Mouse (Mus musculus) forebrain, embryonic 14.5 days (tissue): ENCODE measurements at regions not wholly inside any gene's neighbourhood (a gene's known extent, or its start where the extent isn't known, plus 50 kb on each side); places are given as distances from the start of the nearest gene placed in this dataset.

ENCODE experiments used
- ATAC-seq: fragments of 200-750 bp; cut with Nextera tagmentation; 2 replicates; pipeline ENCODE4 v1.8.0; 2017; ENCODE audit warnings: mild to moderate bottlenecking, moderate library complexity
- DNase-seq: peaks from one replicate; pipeline ENCODE4 v3.0.0-alpha.2; 2015; ENCODE audit warnings: low spot score
- H3K27ac ChIP-seq: fragments of 300-500 bp; sonication (generic); 2 replicates; pipeline ENCODE4 v1.5.1; 2014; ENCODE audit warnings: low read depth, mild to moderate bottlenecking, control low read depth, low read length, moderate library complexity
- H3K27me3 ChIP-seq: fragments of 300-500 bp; sonication (generic); replicated peaks from 2 replicates; pipeline ENCODE4 v1.6.1; 2014; ENCODE audit warnings: low read length, control low read depth, mixed read lengths; ENCODE audit not compliant: control insufficient read depth, insufficient read depth
- H3K36me3 ChIP-seq: fragments of 300-500 bp; sonication (generic); 2 replicates; pipeline ENCODE4 v1.6.1; 2014; ENCODE audit warnings: low read length, control low read depth; ENCODE audit not compliant: control insufficient read depth, insufficient read depth
- H3K4me1 ChIP-seq: fragments of 300-500 bp; sonication (generic); 2 replicates; pipeline ENCODE4 v1.6.1; 2014; ENCODE audit warnings: antibody characterized with exemption, low read length, control low read depth; ENCODE audit not compliant: control insufficient read depth, insufficient read depth
- H3K4me2 ChIP-seq: fragments of 300-500 bp; sonication (generic); 2 replicates; pipeline ENCODE4 v1.6.1; 2014; ENCODE audit warnings: mild to moderate bottlenecking, control low read depth, low read length
- H3K4me3 ChIP-seq: fragments of 300-500 bp; sonication (generic); 2 replicates; pipeline ENCODE4 v1.5.1; 2014; ENCODE audit warnings: low read depth, low read length, control low read depth
- H3K9ac ChIP-seq: fragments of 300-500 bp; sonication (generic); 2 replicates; pipeline ENCODE4 v1.6.1; 2014; ENCODE audit warnings: mild to moderate bottlenecking, low read length, control low read depth, moderate library complexity
- H3K9me3 ChIP-seq: fragments of 300-500 bp; sonication (generic); replicated peaks from 2 replicates; pipeline ENCODE4 v1.6.1; 2016; ENCODE audit warnings: low read length, control low read depth, mixed read lengths; ENCODE audit not compliant: control insufficient read depth
- WGBS: fragments of 180-500 bp; shearing (Covaris S2); extraction: QIAGEN DNeasy Blood & Tissue Kit; methylation state at CpG from one replicate; pipeline ENCODE4 v1.1.7; 2014; 5-methylcytosine and 5-hydroxymethylcytosine counted together

DNA sequence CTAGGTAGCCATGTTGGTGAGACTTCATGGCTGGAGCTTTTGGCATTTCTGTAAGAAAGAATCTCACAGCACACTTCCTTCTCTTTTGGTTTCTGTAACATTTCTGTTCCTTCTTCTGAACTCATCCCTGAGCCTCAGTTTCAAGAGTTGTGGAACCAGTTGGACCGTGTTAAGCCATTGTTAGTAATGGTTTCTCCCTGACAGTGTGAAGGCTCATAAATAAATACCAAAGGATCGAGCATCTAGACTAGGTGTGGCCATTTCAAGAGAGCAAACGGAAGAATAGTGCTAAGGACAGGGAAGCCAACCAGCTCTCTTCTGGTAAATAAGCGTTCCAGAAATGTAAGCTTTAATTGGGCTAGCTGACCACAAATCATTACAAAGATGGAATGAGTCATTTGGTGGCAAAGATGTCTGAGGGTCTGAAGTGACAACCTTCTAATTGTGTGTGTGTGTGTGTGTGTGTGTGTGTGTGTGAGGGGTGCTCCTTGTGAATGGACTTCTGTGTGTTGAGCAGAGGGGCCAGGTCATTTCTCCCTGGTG, 71.7 kb upstream of the Cdkn2b start:
- Histone ChIP-seq H3K4me2 (no peak overlapping the region), H3K4me1 (no peaks in the 10 kb centered on the region), H3K27me3 (no peaks in the 10 kb centered on the region), H3K9me3 (no peaks in the 10 kb centered on the region), H3K27ac (no peak overlapping the region), H3K36me3 (no peaks in the 10 kb centered on the region), H3K9ac (no peak overlapping the region), H3K4me3 (no peak overlapping the region)
- 89% methylated on average over 4 of the region's 4 CpGs for WGBS
- no peak for DNase-seq
- no peak for ATAC-seq

DNA sequence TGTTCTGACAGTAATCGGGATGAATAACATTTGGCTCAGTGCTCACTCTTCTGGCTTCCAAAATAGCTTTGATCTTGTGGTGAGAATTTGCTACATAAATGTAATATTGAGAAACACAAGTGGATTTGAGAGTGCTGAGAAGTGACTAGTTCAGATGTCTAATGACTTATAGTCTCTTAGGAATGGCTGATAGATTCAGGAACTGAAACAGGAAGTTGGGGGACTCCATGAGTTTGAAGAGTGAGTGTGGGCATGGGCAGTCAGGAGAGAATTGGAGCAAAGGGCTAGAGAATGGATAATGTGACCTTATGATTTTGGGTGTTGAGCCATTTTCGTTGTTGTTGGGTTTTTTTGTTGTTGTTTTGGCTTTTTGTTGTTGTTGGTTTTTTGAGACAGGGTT, 70.9 kb upstream of the Cdkn2b start:
- DNase-seq, result no peak
- Histone ChIP-seq H3K9me3 (no peaks in the 10 kb centered on the region), H3K4me3 (no peak overlapping the region), H3K36me3 (no peaks in the 10 kb centered on the region), H3K27me3 (no peaks in the 10 kb centered on the region), H3K4me2 (no peak overlapping the region), H3K27ac (no peak overlapping the region), H3K4me1 (no peaks in the 10 kb centered on the region), H3K9ac (no peak overlapping the region)
- 85% methylated on average over 2 of the region's 2 CpGs for WGBS
- ATAC-seq, result no peak

DNA sequence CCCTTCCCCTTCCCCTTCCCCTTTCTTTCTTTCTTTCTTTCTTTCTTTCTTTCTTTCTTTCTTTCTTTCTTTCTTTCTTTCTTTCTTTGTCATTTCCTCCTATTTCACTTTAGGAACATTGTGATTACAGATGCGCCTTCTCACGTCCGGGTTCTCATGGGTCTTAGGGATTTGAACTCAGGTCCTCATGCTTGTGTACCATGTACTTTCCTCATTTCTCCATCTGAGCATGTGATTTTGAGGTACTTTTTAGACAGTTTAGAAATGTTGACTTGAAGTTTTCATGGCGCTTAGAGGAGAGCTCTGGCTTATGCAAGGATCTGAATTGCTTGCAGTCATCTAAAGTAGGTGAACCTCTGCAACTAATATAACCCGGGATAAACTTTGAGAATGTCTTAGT, 70.2 kb upstream of the Cdkn2b start:
- 94% methylated on average over 5 of the region's 5 CpGs for WGBS
- Histone ChIP-seq H3K27ac (no peak overlapping the region), H3K9me3 (no peaks in the 10 kb centered on the region)

DNA sequence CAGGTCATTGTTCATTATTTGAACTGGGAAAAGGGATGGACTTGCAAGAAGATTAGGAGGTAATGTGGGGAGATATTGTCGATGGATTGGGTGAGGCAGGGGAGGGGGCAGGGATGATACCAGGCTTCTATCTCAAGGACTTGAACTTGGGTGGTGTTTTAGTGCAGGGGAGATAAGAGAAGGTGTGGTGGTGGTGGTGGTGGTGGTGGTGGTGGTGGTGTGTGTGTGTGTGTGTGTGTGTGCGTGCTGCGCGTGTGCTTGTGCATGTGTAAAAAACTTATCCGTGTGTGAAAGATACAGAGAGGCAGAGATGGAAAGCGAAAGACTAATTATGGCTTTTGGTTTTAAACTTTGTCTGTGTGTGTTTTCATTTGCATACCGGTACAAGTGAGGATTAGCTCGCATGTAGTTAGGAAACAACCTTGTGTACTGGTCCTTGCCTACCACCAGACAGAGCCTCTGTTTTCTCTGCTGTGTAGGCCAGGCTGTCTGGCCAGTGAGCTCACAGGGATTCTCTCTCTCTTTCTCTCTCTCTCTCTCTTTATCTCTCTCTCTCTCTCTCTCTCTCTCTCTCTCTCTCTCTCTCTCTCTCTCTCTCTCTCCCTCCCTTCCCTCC, 69.6 kb upstream of the Cdkn2b start:
- WGBS, result 90% methylated on average over 8 of the region's 8 CpGs
- Histone ChIP-seq H3K27ac (no peak overlapping the region), H3K4me3 (no peak overlapping the region), H3K36me3 (no peaks in the 10 kb centered on the region), H3K4me1 (no peaks in the 10 kb centered on the region), H3K9ac (no peak overlapping the region), H3K9me3 (no peaks in the 10 kb centered on the region), H3K27me3 (no peaks in the 10 kb centered on the region), H3K4me2 (no peak overlapping the region)
- no peak for DNase-seq
- no peak for ATAC-seq

More for the DNA sequence above, 70.2 kb upstream of the Cdkn2b start:
- no peaks in the 10 kb centered on the region for H3K36me3 ChIP-seq
- H3K27me3 ChIP-seq, result no peaks in the 10 kb centered on the region
- no peaks in the 10 kb centered on the region for H3K4me1 ChIP-seq
- no peak overlapping the region for H3K4me2 ChIP-seq
- H3K4me3 ChIP-seq, result no peak overlapping the region
- H3K9ac ChIP-seq, result no peak overlapping the region
- ATAC-seq, result no peak
- no peak for DNase-seq

DNA sequence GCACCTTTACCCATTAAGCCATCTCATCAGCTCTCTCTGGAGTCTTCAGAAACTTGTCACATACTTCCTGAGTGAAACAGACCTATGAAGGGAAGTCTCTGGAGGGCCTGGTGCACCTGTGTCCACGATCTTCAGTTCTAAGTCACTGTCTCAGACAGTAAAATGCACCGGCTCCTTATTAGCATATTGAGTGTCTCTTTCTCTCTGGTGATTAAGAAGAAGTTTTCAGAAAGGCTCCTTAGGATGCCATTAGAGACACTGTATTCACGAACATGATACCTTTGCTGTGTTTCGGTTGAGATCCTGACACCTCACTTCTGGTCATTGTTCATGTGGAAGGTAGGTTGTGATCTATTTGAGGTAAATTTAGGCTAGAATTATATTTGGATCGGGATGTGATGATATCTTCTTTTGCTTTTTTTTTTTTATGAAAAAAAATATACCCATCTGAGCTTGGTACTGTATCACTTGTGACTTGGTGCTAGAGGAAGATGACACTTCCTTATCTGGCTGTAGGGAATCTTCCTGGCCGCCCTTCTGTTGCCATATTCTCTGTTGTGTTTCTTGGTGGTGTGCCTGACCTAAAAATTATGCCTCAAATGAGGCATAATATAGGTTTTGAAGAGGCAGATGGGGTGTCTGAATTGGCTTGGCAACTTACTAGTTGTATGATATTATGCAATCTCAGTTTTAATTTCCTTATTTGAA, 68.9 kb upstream of the Cdkn2b start:
- 86% methylated on average over 6 of the region's 6 CpGs for WGBS

DNA sequence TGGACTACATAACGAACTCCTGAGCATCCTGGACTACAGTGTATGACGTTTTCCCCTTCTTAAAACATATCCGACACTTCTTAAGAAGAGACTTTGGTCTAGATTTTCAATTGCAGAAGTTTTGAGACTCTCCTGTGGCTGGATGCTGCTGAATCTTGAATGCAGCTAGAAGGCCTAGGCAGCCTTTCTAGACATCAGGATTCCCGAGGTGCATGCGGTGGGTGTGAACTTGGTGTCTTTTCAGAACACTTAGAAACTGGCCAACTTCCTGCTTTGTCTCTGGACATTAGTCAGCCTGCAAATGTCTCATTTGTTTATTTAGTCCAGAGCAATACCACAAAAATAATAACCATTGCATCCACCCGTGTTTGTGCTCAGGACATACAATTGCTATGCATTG, 61.8 kb upstream of the Cdkn2b start:
- 87% methylated on average over 6 of the region's 6 CpGs for WGBS
- no peak overlapping the region for H3K9ac ChIP-seq
- H3K4me2 ChIP-seq, result no peak overlapping the region
- H3K9me3 ChIP-seq, result no peaks in the 10 kb centered on the region
- ATAC-seq (no peak), DNase-seq (no peak)
- H3K4me3 ChIP-seq, result no peak overlapping the region
- H3K27ac ChIP-seq, result no peak overlapping the region
- H3K36me3 ChIP-seq, result no peaks in the 10 kb centered on the region
- H3K4me1 ChIP-seq, result no peaks in the 10 kb centered on the region
- no peaks in the 10 kb centered on the region for H3K27me3 ChIP-seq

More for the DNA sequence above, 68.9 kb upstream of the Cdkn2b start:
- DNase-seq (no peak), ATAC-seq (no peak)
- no peaks in the 10 kb centered on the region for H3K9me3 ChIP-seq
- H3K4me3 ChIP-seq, result no peak overlapping the region
- H3K4me1 ChIP-seq, result no peaks in the 10 kb centered on the region
- no peak overlapping the region for H3K9ac ChIP-seq
- H3K4me2 ChIP-seq, result no peak overlapping the region
- H3K27me3 ChIP-seq, result no peaks in the 10 kb centered on the region
- H3K36me3 ChIP-seq, result no peaks in the 10 kb centered on the region
- H3K27ac ChIP-seq, result no peak overlapping the region

DNA sequence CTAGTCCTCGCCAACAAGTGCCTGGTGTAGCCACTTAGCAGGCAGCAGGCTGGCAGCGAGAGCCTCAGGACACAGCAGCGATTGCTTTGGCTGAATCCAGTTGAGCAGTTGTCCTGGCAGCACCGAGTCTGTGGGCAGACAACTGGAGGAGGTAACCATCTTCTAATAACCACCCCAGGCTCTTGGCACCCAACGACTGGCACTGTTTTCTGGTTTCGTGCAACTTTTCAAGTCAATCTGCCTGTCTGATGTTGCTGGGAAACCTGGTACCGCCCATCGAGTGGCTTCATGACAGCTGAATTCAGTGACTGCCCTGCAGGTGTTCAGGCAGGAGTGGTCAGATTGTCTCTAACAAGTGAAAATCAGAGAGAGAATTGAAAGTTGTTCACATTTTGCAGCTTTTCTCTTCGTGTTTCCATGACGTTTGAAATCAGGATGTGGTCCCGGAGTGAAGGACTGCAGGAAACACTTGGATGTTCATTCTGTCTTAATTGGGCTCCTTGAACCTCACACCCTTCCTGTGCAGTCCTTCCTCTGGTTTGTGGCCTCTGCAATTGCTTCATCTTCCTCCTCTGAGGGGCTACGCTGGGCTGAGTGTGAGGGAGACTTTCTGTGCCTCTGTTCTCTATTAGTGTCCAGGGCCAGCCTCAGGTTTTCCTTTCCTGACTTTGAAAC, 58.1 kb upstream of the Cdkn2b start:
- H3K9ac ChIP-seq, result no peak overlapping the region
- no peaks in the 10 kb centered on the region for H3K9me3 ChIP-seq
- no peaks in the 10 kb centered on the region for H3K36me3 ChIP-seq
- no peak overlapping the region for H3K4me3 ChIP-seq
- DNase-seq (peak; percentile 6), ATAC-seq (no peak)
- H3K4me2 ChIP-seq, result no peak overlapping the region
- no peak overlapping the region for H3K27ac ChIP-seq
- H3K27me3 ChIP-seq, result no peaks in the 10 kb centered on the region
- 83% methylated on average over 12 of the region's 12 CpGs for WGBS
- H3K4me1 ChIP-seq, result no peaks in the 10 kb centered on the region

DNA sequence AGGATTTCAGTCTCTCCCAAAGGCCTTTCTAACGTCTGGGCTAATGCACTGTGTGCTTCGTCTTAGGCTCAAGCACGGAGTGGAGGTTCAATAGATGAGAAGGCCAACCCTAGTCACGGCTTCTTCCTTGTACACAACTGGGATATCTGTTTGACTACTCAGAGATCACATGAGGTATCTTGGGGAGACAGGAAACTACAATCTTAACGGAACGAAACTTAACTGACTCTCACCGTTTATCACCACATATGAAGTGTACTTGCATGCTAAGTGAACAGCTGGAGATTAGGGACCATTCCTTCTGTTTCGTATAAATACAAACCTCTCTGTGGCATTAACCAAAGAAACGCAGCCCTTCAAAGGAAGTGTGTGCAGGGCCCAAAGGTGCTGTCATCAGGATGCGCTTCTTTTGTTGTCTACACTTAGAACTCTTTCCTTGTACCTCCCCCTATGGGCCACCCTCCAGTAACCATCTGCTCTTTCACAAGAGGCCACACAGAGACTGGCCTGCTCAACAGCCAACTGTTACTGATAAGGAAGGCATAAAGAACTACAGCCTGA, 55.8 kb upstream of the Cdkn2b start:
- no peaks in the 10 kb centered on the region for H3K9me3 ChIP-seq
- 59% methylated on average over 10 of the region's 10 CpGs for WGBS
- H3K36me3 ChIP-seq, result no peaks in the 10 kb centered on the region
- H3K4me1 ChIP-seq, result no peaks in the 10 kb centered on the region
- no peak for ATAC-seq
- H3K4me2 ChIP-seq, result no peak overlapping the region
- no peaks in the 10 kb centered on the region for H3K27me3 ChIP-seq
- H3K27ac ChIP-seq, result no peak overlapping the region
- DNase-seq, result no peak
- no peak overlapping the region for H3K4me3 ChIP-seq
- no peak overlapping the region for H3K9ac ChIP-seq
